In the genomic region with DNA sequence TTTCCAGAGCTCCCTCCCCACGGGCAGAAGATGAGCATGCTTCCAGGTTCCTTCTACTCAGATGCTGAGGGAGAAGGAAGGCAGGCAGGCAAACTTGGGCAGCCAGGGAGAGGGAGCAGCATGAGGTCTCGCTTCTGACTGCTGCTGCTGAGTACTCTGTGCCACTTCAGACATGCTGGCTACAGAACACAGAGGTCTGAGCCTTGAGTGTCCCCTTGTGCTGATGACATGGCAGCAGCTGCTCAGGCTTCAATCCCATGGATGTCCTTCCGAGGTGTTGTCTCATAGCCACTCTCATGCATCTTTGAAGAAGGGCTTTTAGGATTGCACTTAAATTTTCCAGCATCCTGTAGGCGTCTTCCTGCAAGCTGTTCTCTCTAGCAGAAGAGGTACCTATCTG, we compare ENCODE assay signal across 12 mouse cellular contexts. TPM values are rescaled to one million over a fixed set of nuclear protein-coding genes. Genes with fewer than 3 reads are reported as not detected.
DNase-seq lines count a peak whose midpoint lies in the region; ATAC-seq and TF ChIP-seq lines count a peak whose summit lies in the region.
"Had no signal": no experiment of that assay in that cellular context is flagged by ENCODE, and none has a peak within 500 bp of the region (broad histone marks: within the 10 kb centered on the region; RNA-seq: fewer than 3 reads in every experiment).

No protein-coding gene starts in this region.

- peaks cover 4% of the 10 kb centered on the region; the same call in 1 of the 2 replicates for H3K4me1 ChIP-seq in kidney, postnatal 0 days (replicated peaks; ENCODE audit: insufficient read depth, low read length)
- peaks cover 9% of the 10 kb centered on the region for H3K4me1 ChIP-seq in cerebellum, adult 2 months (ENCODE audit: control insufficient read depth, insufficient read depth, low read length)

- no peak overlapping the region for H3K4me3 ChIP-seq in kidney, postnatal 0 days (replicated peaks; ENCODE audit: low read depth, low read length)
- peak overlapping the region; percentile 88 for H3K4me3 ChIP-seq in cerebellum, adult 2 months (replicated peaks; ENCODE audit: insufficient read depth, low read depth, low read length)
- H3K4me3 ChIP-seq: heart, embryonic 10.5 days; limb, embryonic 15.5 days; myocyte had no signal

- no peaks in the 10 kb centered on the region for H3K27me3 ChIP-seq in kidney, postnatal 0 days (ENCODE audit: insufficient read depth, low read length)
- H3K27me3 ChIP-seq in cerebellum, adult 2 months (ENCODE audit: control insufficient read depth, insufficient read depth, low read length), result no peaks in the 10 kb centered on the region
- H3K27me3 ChIP-seq: limb, embryonic 15.5 days had no signal

- H3K4me2 ChIP-seq in kidney, postnatal 0 days (ENCODE audit: low read length), result peak overlapping the region; percentile 37

- DNase-seq in kidney, postnatal 0 days (ENCODE audit: low spot score), result no peak
- no peak for DNase-seq in kidney, postnatal 14 days
- DNase-seq in brain, embryonic 14.5 days (ENCODE audit: low read depth), result peak; percentile 18
- DNase-seq in cerebellum, adult 2 months, result peak; percentile 53 to 62
- DNase-seq in layer of hippocampus, postnatal 36 days, result peak; percentile 33 to 37
- DNase-seq in thymus, postnatal 4 days, result no peak
- DNase-seq in thymus, adult 18-20 months, result no peak
- DNase-seq: lung, postnatal 14 days; right cerebral cortex, postnatal 4 days had no signal

- 41% methylated on average over 4 of the region's 4 CpGs for WGBS in kidney, postnatal 0 days
- WGBS in cerebellum, adult 2 months, result 13% methylated on average over 4 of the region's 4 CpGs

- TF ChIP-seq CTCF in kidney, postnatal 0 days (IDR thresholded peaks at IDR 0.05; ENCODE audit: low read depth), result no peak
- no peak for TF ChIP-seq CTCF in brain, embryonic 14.5 days (IDR thresholded peaks at IDR 0.05; ENCODE audit: borderline replicate concordance, extremely low read depth, insufficient read depth, insufficient read length)
- no peak for TF ChIP-seq CTCF in cerebellum, adult 2 months (IDR thresholded peaks at IDR 0.05; ENCODE audit: borderline replicate concordance, insufficient read depth, low read depth, low read length)

- no peak overlapping the region for H3K9ac ChIP-seq in kidney, postnatal 0 days (ENCODE audit: low read depth, low read length)
- H3K9ac ChIP-seq: limb, embryonic 15.5 days had no signal

- ATAC-seq in kidney, postnatal 0 days (replicated peaks; ENCODE audit: low FRiP score, low read depth), result no peak

- H3K9me3 ChIP-seq in kidney, postnatal 0 days (replicated peaks; ENCODE audit: low read length), result no peaks in the 10 kb centered on the region
- H3K9me3 ChIP-seq: heart, embryonic 10.5 days; limb, embryonic 15.5 days had no signal

- no peak for TF ChIP-seq POLR2A in brain, embryonic 14.5 days (IDR thresholded peaks at IDR 0.05; ENCODE audit: borderline replicate concordance, extremely low read depth, insufficient read depth, insufficient read length, poor library complexity, severe bottlenecking)
- TF ChIP-seq POLR2A in cerebellum, adult 2 months (IDR thresholded peaks at IDR 0.05; ENCODE audit: borderline replicate concordance, insufficient read depth, low read length), result no peak

- peak overlapping the region; percentile 36; the same call in 1 of the 2 replicates for H3K27ac ChIP-seq in kidney, postnatal 0 days
- H3K27ac ChIP-seq in cerebellum, adult 2 months (ENCODE audit: insufficient read depth, low read length), result peak overlapping the region; percentile 49; the same call in 1 of the 2 replicates
- H3K27ac ChIP-seq: heart, embryonic 10.5 days; limb, embryonic 15.5 days had no signal

- H3K36me3 ChIP-seq in kidney, postnatal 0 days (ENCODE audit: insufficient read depth, low read length), result no peaks in the 10 kb centered on the region
- H3K36me3 ChIP-seq: heart, embryonic 10.5 days; limb, embryonic 15.5 days had no signal

RNA-seq across cellular contexts. Expression of a gene that starts 23.5 kb away (rescaled TPM):
- polyA plus RNA-seq in kidney, postnatal 0 days (2015; fragmentation: Nextera tagmentation; extraction: Ambion mirVana), result 31.2 and 35.4 TPM in 2 replicates
- polyA plus RNA-seq in brain, embryonic 14.5 days (2012; rRNA removed), result 3.2 and 6.7 TPM in 2 replicates
- 82.6 and 88.4 TPM in 2 replicates for polyA plus RNA-seq in cerebellum, adult 2 months (2012; rRNA removed)
- 100 to 1,000 TPM; 104 to 121 TPM for total RNA-seq in layer of hippocampus, postnatal 36 days (2021)

Comparison
In these comparisons a context has a peak if more than half of its experiments do, and no peak if none do; other contexts are left out.
1. DNase-seq: peak in brain, embryonic 14.5 days (single experiment), cerebellum, adult 2 months (2 of 2) and layer of hippocampus, postnatal 36 days (2 of 2); none in kidney, postnatal 0 days (single experiment), kidney, postnatal 14 days (single experiment), thymus, postnatal 4 days (single experiment) and thymus, adult 18-20 months (0 of 2).